Comparison of ENCODE assay signal across 28 mouse cellular contexts in genomic region chr6:91171396-91171895, GRCm38 (mm10). TPM values are rescaled to one million over a fixed set of nuclear protein-coding genes. Genes with fewer than 3 reads are reported as not detected.
"Had no signal": no experiment of that assay in that cellular context is flagged by ENCODE, and none has a peak within 500 bp of the region (broad histone marks: within the 10 kb centered on the region; RNA-seq: fewer than 3 reads in every experiment).

No protein-coding gene starts in this region.

- H3K4me2 ChIP-seq: embryonic facial prominence, embryonic 12.5 days; embryonic facial prominence, embryonic 13.5 days; embryonic facial prominence, embryonic 15.5 days; forebrain, embryonic 12.5 days; forebrain, embryonic 13.5 days; forebrain, embryonic 15.5 days had no signal

- DNase-seq: cerebellum, adult 9-10 months; cerebellum, adult 9-11 months; cerebellum, postnatal 10 days; cerebellum, postnatal 14 days; cerebellum, postnatal 25 days; cerebellum, postnatal 36 days; embryo, embryonic 11 days; forebrain, postnatal 0 days; gastrocnemius, adult 2 months; gastrocnemius, postnatal 10 days; gastrocnemius, postnatal 14 days; gastrocnemius, postnatal 25 days; gastrocnemius, postnatal 36 days; heart, adult 18-20 months; heart, adult 2 months had no signal

- H3K4me1 ChIP-seq: embryonic facial prominence, embryonic 10.5 days; embryonic facial prominence, embryonic 12.5 days; embryonic facial prominence, embryonic 15.5 days; forebrain, embryonic 10.5 days; forebrain, embryonic 12.5 days; forebrain, embryonic 13.5 days; forebrain, embryonic 15.5 days had no signal

- ATAC-seq: forebrain, embryonic 13.5 days; forebrain, embryonic 14.5 days; forebrain, embryonic 15.5 days; forebrain, embryonic 16.5 days; forebrain, postnatal 0 days had no signal

- H3K27ac ChIP-seq: embryonic facial prominence, embryonic 10.5 days; embryonic facial prominence, embryonic 12.5 days; embryonic facial prominence, embryonic 13.5 days; embryonic facial prominence, embryonic 15.5 days; forebrain, embryonic 10.5 days; forebrain, embryonic 12.5 days; forebrain, embryonic 13.5 days; forebrain, embryonic 15.5 days; gastrocnemius, adult 2 months; heart, adult 2 months had no signal

- H3K9me3 ChIP-seq: embryonic facial prominence, embryonic 10.5 days; embryonic facial prominence, embryonic 12.5 days; embryonic facial prominence, embryonic 13.5 days; embryonic facial prominence, embryonic 15.5 days; forebrain, embryonic 10.5 days; forebrain, embryonic 12.5 days; forebrain, embryonic 13.5 days; forebrain, embryonic 15.5 days had no signal

- H3K4me3 ChIP-seq: embryonic facial prominence, embryonic 10.5 days; embryonic facial prominence, embryonic 12.5 days; embryonic facial prominence, embryonic 13.5 days; embryonic facial prominence, embryonic 15.5 days; erythroblast, embryonic 14.5 days; forebrain, embryonic 10.5 days; forebrain, embryonic 12.5 days; forebrain, embryonic 13.5 days; forebrain, embryonic 15.5 days; gastrocnemius, adult 2 months; heart, adult 2 months had no signal

- H3K9ac ChIP-seq: embryonic facial prominence, embryonic 12.5 days; embryonic facial prominence, embryonic 13.5 days; embryonic facial prominence, embryonic 15.5 days; forebrain, embryonic 12.5 days; forebrain, embryonic 13.5 days; forebrain, embryonic 15.5 days; forebrain, postnatal 0 days had no signal

- H3K27me3 ChIP-seq: embryonic facial prominence, embryonic 12.5 days; embryonic facial prominence, embryonic 13.5 days; embryonic facial prominence, embryonic 15.5 days; forebrain, embryonic 12.5 days; forebrain, embryonic 13.5 days; forebrain, embryonic 15.5 days had no signal

RNA-seq across cellular contexts. Expression of gene Fbln2, which starts 40.8 kb away (rescaled TPM):
- total RNA-seq: common myeloid progenitor, adult 5-6 weeks; granulocyte monocyte progenitor cell, adult 5-6 weeks had no signal
